Mouse (Mus musculus) layer of hippocampus, postnatal 36 days (tissue): ENCODE data around the gene Tmem131l. TPM values are rescaled to one million over a fixed set of nuclear protein-coding genes. Genes with fewer than 3 reads are reported as not detected.

Experiments used
- DNase-seq, 2 experiments: peaks; one replicate each; pipeline ENCODE4 v3.0.0; 2022
- total RNA-seq, 2 experiments: library from RNA; stranded (reverse); gene quantifications; 2 replicates each; pipeline ENCODE4 v1.2.3; 2021

The Tmem131l gene
- total RNA-seq = 10 to 100 TPM; 30.8 to 37.4 TPM

- DNase-seq = peak; percentile 64 to 72
Measured at GRCm38 (mm10) chr3:84039646-84040475, at the start of gene Tmem131l. Tmem131l (minus strand) TSS chr3:84040175.

GRCm38 (mm10) chr3:84086921-84087320 is 46.9 kb upstream of the Tmem131l start:
- no peak for DNase-seq

- DNase-seq = no peak
Measured at GRCm38 (mm10) chr3:84086337-84086736, 46.4 kb upstream of the Tmem131l start.

- DNase-seq = no peak
Measured at GRCm38 (mm10) chr3:84085429-84085828, 45.5 kb upstream of the Tmem131l start.

- DNase-seq = no peak
Measured at GRCm38 (mm10) chr3:84081208-84081722, 41.3 kb upstream of the Tmem131l start.

GRCm38 (mm10) chr3:84080074-84080473 is 40.1 kb upstream of the Tmem131l start:
- DNase-seq = no peak

GRCm38 (mm10) chr3:84077505-84077904 is 37.5 kb upstream of the Tmem131l start:
- DNase-seq = no peak

- DNase-seq = no peak
Measured at GRCm38 (mm10) chr3:84076543-84077332, 36.8 kb upstream of the Tmem131l start.

- DNase-seq = no peak
Measured at GRCm38 (mm10) chr3:84075516-84075915, 35.5 kb upstream of the Tmem131l start.

GRCm38 (mm10) chr3:84074777-84075176 is 34.8 kb upstream of the Tmem131l start:
- DNase-seq = no peak

GRCm38 (mm10) chr3:84071641-84072040 is 31.7 kb upstream of the Tmem131l start:
- no peak for DNase-seq

GRCm38 (mm10) chr3:84070811-84071210 is 30.8 kb upstream of the Tmem131l start:
- no peak for DNase-seq

- DNase-seq = no peak
Measured at GRCm38 (mm10) chr3:84068831-84069709, 29.1 kb upstream of the Tmem131l start.

GRCm38 (mm10) chr3:84065825-84066224 is 25.9 kb upstream of the Tmem131l start:
- DNase-seq = no peak

- no peak for DNase-seq
Measured at GRCm38 (mm10) chr3:84063369-84063914, 23.5 kb upstream of the Tmem131l start.

- DNase-seq = no peak
Measured at GRCm38 (mm10) chr3:84061523-84062453, 21.8 kb upstream of the Tmem131l start.

GRCm38 (mm10) chr3:84060946-84061345 is 21.0 kb upstream of the Tmem131l start:
- DNase-seq = no peak

GRCm38 (mm10) chr3:84060128-84060527 is 20.2 kb upstream of the Tmem131l start:
- DNase-seq = no peak

- peak in 1 of 2 experiments; percentile 11 for DNase-seq
Measured at GRCm38 (mm10) chr3:84059676-84060075, 19.7 kb upstream of the Tmem131l start.

- no peak for DNase-seq
Measured at GRCm38 (mm10) chr3:84059261-84059660, 19.3 kb upstream of the Tmem131l start.

GRCm38 (mm10) chr3:84048729-84049175 is 8.8 kb upstream of the Tmem131l start:
- DNase-seq = no peak
